ENCODE assay signal across 16 mouse cellular contexts in the genomic region with DNA sequence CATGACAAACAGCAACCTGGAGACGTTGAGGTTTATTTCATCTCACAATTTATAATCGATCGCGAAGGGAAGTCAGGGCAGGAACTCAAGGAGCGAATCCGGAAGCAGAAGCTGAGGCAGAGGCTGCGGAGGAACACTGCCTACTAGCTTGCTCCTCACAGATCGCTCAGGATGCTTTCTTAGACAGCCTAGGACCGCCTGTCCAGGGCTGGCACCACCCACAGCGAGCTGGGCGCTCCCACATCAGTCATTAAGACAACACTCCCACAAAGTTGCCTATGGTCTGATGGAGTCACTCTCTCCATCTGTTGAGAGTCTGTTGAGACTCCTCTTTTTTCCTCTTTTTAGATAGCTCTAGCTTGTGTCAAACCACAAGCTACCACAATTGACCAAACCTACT. TPM values are rescaled to one million over a fixed set of nuclear protein-coding genes. Genes with fewer than 3 reads are reported as not detected.
DNase-seq lines count a peak whose midpoint lies in the region; ATAC-seq and TF ChIP-seq lines count a peak whose summit lies in the region.
"Had no signal": no experiment of that assay in that cellular context is flagged by ENCODE, and none has a peak within 500 bp of the region (broad histone marks: within the 10 kb centered on the region; RNA-seq: fewer than 3 reads in every experiment).

No protein-coding gene starts in this region.

- no peak overlapping the region for H3K27ac ChIP-seq in kidney, postnatal 0 days
- H3K27ac ChIP-seq: forebrain, embryonic 12.5 days; gastrocnemius, adult 2 months; hindbrain, embryonic 12.5 days had no signal

- no peaks in the 10 kb centered on the region for H3K27me3 ChIP-seq in kidney, postnatal 0 days (ENCODE audit: insufficient read depth, low read length)
- H3K27me3 ChIP-seq: forebrain, embryonic 12.5 days; hindbrain, embryonic 12.5 days had no signal

- no peak; the same call in 1 of the 2 replicates for ATAC-seq in kidney, postnatal 0 days (replicated peaks; ENCODE audit: low FRiP score, low read depth)
- peak; percentile 82 for ATAC-seq in common myeloid progenitor, adult 5-6 weeks (replicated peaks; ENCODE audit: low read depth, poor library complexity, severe bottlenecking)
- peak; percentile 64; the same call in 1 of the 2 replicates for ATAC-seq in megakaryocyte-erythroid progenitor cell, adult 5-6 weeks (replicated peaks; ENCODE audit: low FRiP score, low TSS enrichment, poor library complexity, severe bottlenecking)
- no peak for ATAC-seq in erythroblast, adult 5-6 weeks (replicated peaks; ENCODE audit: low FRiP score, poor library complexity, severe bottlenecking)
- ATAC-seq: intestine, postnatal 0 days; midbrain, embryonic 16.5 days; Patski had no signal

- WGBS in kidney, postnatal 0 days, result 44% methylated on average over 11 of the region's 11 CpGs

- H3K9ac ChIP-seq in kidney, postnatal 0 days (ENCODE audit: low read depth, low read length), result no peak overlapping the region
- H3K9ac ChIP-seq: forebrain, embryonic 12.5 days; hindbrain, embryonic 12.5 days had no signal

- H3K4me3 ChIP-seq in kidney, postnatal 0 days (replicated peaks; ENCODE audit: low read depth, low read length), result no peak overlapping the region
- H3K4me3 ChIP-seq: forebrain, embryonic 12.5 days; gastrocnemius, adult 2 months; hindbrain, embryonic 12.5 days had no signal

- peak; percentile 47 for DNase-seq in kidney, postnatal 0 days (ENCODE audit: low spot score)
- no peak for DNase-seq in kidney, adult 11 months
- DNase-seq in ZHBTc4 (ENCODE audit: low read depth, low spot score), result peak; percentile 61
- DNase-seq in left cerebral cortex, adult 18-20 months (ENCODE audit: low spot score in 2 of 2), result no peak
- no peak for DNase-seq in cerebellum, adult 11-12 months
- DNase-seq: cerebellum, adult 9-11 months; gastrocnemius, adult 2 months; lung, postnatal 36 days had no signal

- no peak for TF ChIP-seq CTCF in kidney, postnatal 0 days (IDR thresholded peaks at IDR 0.05; ENCODE audit: low read depth)

- H3K36me3 ChIP-seq in kidney, postnatal 0 days (ENCODE audit: insufficient read depth, low read length), result no peaks in the 10 kb centered on the region
- H3K36me3 ChIP-seq: forebrain, embryonic 12.5 days; hindbrain, embryonic 12.5 days had no signal

- no peaks in the 10 kb centered on the region for H3K9me3 ChIP-seq in kidney, postnatal 0 days (replicated peaks; ENCODE audit: low read length)
- H3K9me3 ChIP-seq: forebrain, embryonic 12.5 days; hindbrain, embryonic 12.5 days had no signal

- no peak overlapping the region for H3K4me2 ChIP-seq in kidney, postnatal 0 days (ENCODE audit: low read length)
- H3K4me2 ChIP-seq: forebrain, embryonic 12.5 days; hindbrain, embryonic 12.5 days had no signal

- H3K4me1 ChIP-seq in kidney, postnatal 0 days (replicated peaks; ENCODE audit: insufficient read depth, low read length), result no peaks in the 10 kb centered on the region
- H3K4me1 ChIP-seq: forebrain, embryonic 12.5 days; hindbrain, embryonic 12.5 days had no signal

RNA-seq across cellular contexts. Expression of gene Nmnat2, which starts 20.8 kb away (rescaled TPM):
- 0.58 and 0.84 TPM in 2 replicates for polyA plus RNA-seq in kidney, postnatal 0 days (2015; fragmentation: Nextera tagmentation; extraction: Ambion mirVana)
- total RNA-seq in common myeloid progenitor, adult 5-6 weeks (2017), result 0.09 TPM in 1 of 2 replicates, not detected in the other
- 0.24 and 1.1 TPM in 2 replicates for total RNA-seq in megakaryocyte-erythroid progenitor cell, adult 5-6 weeks (2014; fragmentation: Nextera tagmentation)
- total RNA-seq in megakaryocyte-erythroid progenitor cell, adult 5-6 weeks (2017), result 0.65 and 1.5 TPM in 2 replicates
- not detected in 2 replicates for total RNA-seq in erythroblast, adult 5-6 weeks (2015; ENCODE audit: low replicate concordance)
- total RNA-seq in erythroblast, adult 5-6 weeks (2017; ENCODE audit: low replicate concordance), result 0.14 TPM in 1 of 2 replicates, not detected in the other
- 100 to 1,000 TPM; 170 to 172 TPM for total RNA-seq in left cerebral cortex, adult 18-20 months (2021)

RNA-seq across cellular contexts. Expression of gene Smg7, which starts 31.5 kb away (rescaled TPM):
- polyA plus RNA-seq in kidney, postnatal 0 days (2015; fragmentation: Nextera tagmentation; extraction: Ambion mirVana), result 23.0 and 23.1 TPM in 2 replicates
- 28.7 and 41.9 TPM in 2 replicates for total RNA-seq in common myeloid progenitor, adult 5-6 weeks (2017)
- 84.8 and 123 TPM in 2 replicates for total RNA-seq in megakaryocyte-erythroid progenitor cell, adult 5-6 weeks (2014; fragmentation: Nextera tagmentation)
- 40.4 and 45.5 TPM in 2 replicates for total RNA-seq in megakaryocyte-erythroid progenitor cell, adult 5-6 weeks (2017)
- total RNA-seq in erythroblast, adult 5-6 weeks (2015; ENCODE audit: low replicate concordance), result 24.8 and 27.6 TPM in 2 replicates
- total RNA-seq in erythroblast, adult 5-6 weeks (2017; ENCODE audit: low replicate concordance), result 21.0 and 21.6 TPM in 2 replicates
- total RNA-seq in left cerebral cortex, adult 18-20 months (2021), result 10 to 100 TPM; 94.9 to 99.6 TPM

Comparison
In these comparisons a context has a peak if more than half of its experiments do, and no peak if none do; other contexts are left out.
1. DNase-seq: peak in kidney, postnatal 0 days (single experiment) and ZHBTc4 (single experiment); none in kidney, adult 11 months (single experiment), left cerebral cortex, adult 18-20 months (0 of 2) and cerebellum, adult 11-12 months (single experiment).
2. ATAC-seq: peak in common myeloid progenitor, adult 5-6 weeks (single experiment) and megakaryocyte-erythroid progenitor cell, adult 5-6 weeks (single experiment); none in kidney, postnatal 0 days (single experiment) and erythroblast, adult 5-6 weeks (single experiment).
3. RNA of gene Nmnat2, which starts 20.8 kb away (total RNA-seq): 170 to 172 TPM in left cerebral cortex, adult 18-20 months; 0.24 to 1.5 TPM in megakaryocyte-erythroid progenitor cell, adult 5-6 weeks, 0.09 TPM in common myeloid progenitor, adult 5-6 weeks and 0.14 TPM in erythroblast, adult 5-6 weeks; every median in the first group is over 10 times any median in the second.